Mouse (Mus musculus) hindbrain, embryonic 14.5 days (tissue): ENCODE data around the gene Smco1. TPM values are rescaled to one million over a fixed set of nuclear protein-coding genes. Genes with fewer than 3 reads are reported as not detected.

Experiments
- microRNA counts: library from miRNA; unstranded; fragments of <30 nt; microRNA quantifications from one replicate; lab custom pipeline; 2016
- microRNA-seq: library from miRNA; unstranded; fragments of <30 nt; microRNA quantifications from one replicate; pipeline ENCODE4, GENCODE M21; 2016
- polyA plus RNA-seq: library from polyadenylated mRNA; unstranded; fragments of >200 nt; fragmentation: Nextera tagmentation; extraction: Ambion mirVana; gene quantifications from 2 replicates; pipeline ENCODE4 v1.2.1, GENCODE M21; 2014

Gene Smco1
- polyA plus RNA-seq, 1 experiment from 2014 or later, result 0.19 TPM

MicroRNAs within 50 kb of the gene (microRNA counts, 519-probe panel; counts per million panel counts)
- microRNA mmu-miR-1946a (lab: Ali Mortazavi, UCI), result not detected

Small RNA genes within 50 kb of the gene (microRNA-seq; reads per million reads assigned to microRNA genes)
- not detected for gene Mir1946a

Other genes starting within 250 kb of the Smco1 start
- 30.6 and 34.5 TPM in 2 replicates for gene Pak2, start 192.1 kb upstream of the Smco1 start, polyA plus RNA-seq
- 96.8 and 109 TPM in 2 replicates for gene Pigx, start 171.7 kb upstream of the Smco1 start, polyA plus RNA-seq
- gene Cep19, start 171.7 kb upstream of the Smco1 start, polyA plus RNA-seq, result 50.3 and 53.0 TPM in 2 replicates
- 6.9 and 7.9 TPM in 2 replicates for gene Nrros, start 105.9 kb upstream of the Smco1 start, polyA plus RNA-seq
- not detected in 2 replicates for gene Bex6, start 91.6 kb upstream of the Smco1 start, polyA plus RNA-seq
- gene Fbxo45, start 24.3 kb upstream of the Smco1 start, polyA plus RNA-seq, result 19.0 and 20.3 TPM in 2 replicates
- 11.0 and 15.6 TPM in 2 replicates for gene Wdr53, start 24.2 kb upstream of the Smco1 start, polyA plus RNA-seq
- 23.2 and 28.0 TPM in 2 replicates for gene Rnf168, start 6.0 kb downstream of the Smco1 start, polyA plus RNA-seq
- gene Ubxn7, start 60.8 kb downstream of the Smco1 start, polyA plus RNA-seq, result 23.4 and 23.8 TPM in 2 replicates
- gene Tm4sf19, start 129.0 kb downstream of the Smco1 start, polyA plus RNA-seq, result not detected in 2 replicates
- gene Tctex1d2, start 148.2 kb downstream of the Smco1 start, polyA plus RNA-seq, result 37.5 and 49.7 TPM in 2 replicates
- gene Pcyt1a, start 159.5 kb downstream of the Smco1 start, polyA plus RNA-seq, result 53.1 and 54.5 TPM in 2 replicates
- gene Slc51a, start 216.4 kb downstream of the Smco1 start, polyA plus RNA-seq, result 0.23 and 0.47 TPM in 2 replicates
- not detected in 2 replicates for gene Zdhhc19, start 224.8 kb downstream of the Smco1 start, polyA plus RNA-seq